Mouse (Mus musculus) limb, embryonic 11.5 days (tissue): ENCODE results near the gene Hoxb5. TPM values are rescaled to one million over a fixed set of nuclear protein-coding genes. Genes with fewer than 3 reads are reported as not detected.
A peak's percentile ranks its signal among the peaks of the same experiment; 100 is the strongest.

ENCODE experiments used
- ATAC-seq: fragments of 200-750 bp; cut with Nextera tagmentation; 2 replicates; pipeline ENCODE4 v1.8.0; 2017; ENCODE audit warnings: low read depth; ENCODE audit not compliant: insufficient number of reproducible peaks, low FRiP score, low TSS enrichment
- DNase-seq: peaks from one replicate; pipeline ENCODE4 v3.0.0-alpha.2; 2015; ENCODE audit warnings: low spot score
- H3K27ac ChIP-seq: fragments of 300-500 bp; sonication (generic); replicated peaks from 2 replicates; pipeline ENCODE4 v1.5.1; 2014; ENCODE audit warnings: low read depth, mild to moderate bottlenecking, low read length
- H3K27me3 ChIP-seq: fragments of 300-500 bp; sonication (generic); 2 replicates; pipeline ENCODE4 v1.6.1; 2014; ENCODE audit warnings: mild to moderate bottlenecking, low read length, mixed read lengths; ENCODE audit not compliant: control insufficient read depth, insufficient read depth
- H3K36me3 ChIP-seq: fragments of 300-500 bp; sonication (generic); 2 replicates; pipeline ENCODE4 v1.6.1; 2014; ENCODE audit warnings: mild to moderate bottlenecking, low read length, moderate library complexity, mixed read lengths; ENCODE audit not compliant: control insufficient read depth, insufficient read depth
- H3K4me1 ChIP-seq: fragments of 300-500 bp; sonication (generic); 2 replicates; pipeline ENCODE4 v1.6.1; 2014; ENCODE audit warnings: low read length, mixed read lengths; ENCODE audit not compliant: control insufficient read depth, insufficient read depth
- H3K4me2 ChIP-seq: fragments of 300-500 bp; sonication (generic); 2 replicates; pipeline ENCODE4 v1.6.1; 2014; ENCODE audit warnings: low read depth, mild to moderate bottlenecking, moderate library complexity; ENCODE audit not compliant: severe bottlenecking
- H3K4me3 ChIP-seq: fragments of 300-500 bp; sonication (generic); 2 replicates; pipeline ENCODE4 v1.5.1; 2014; ENCODE audit warnings: low read depth, low read length
- H3K9ac ChIP-seq: fragments of 300-500 bp; sonication (generic); 2 replicates; pipeline ENCODE4 v1.6.1; 2014; ENCODE audit warnings: mild to moderate bottlenecking, low read length
- H3K9me3 ChIP-seq: fragments of 300-500 bp; sonication (generic); 2 replicates; pipeline ENCODE4 v1.6.1; 2016; ENCODE audit warnings: low read length; ENCODE audit not compliant: control insufficient read depth
- WGBS: fragments of 180-500 bp; shearing (Covaris S2); extraction: QIAGEN DNeasy Blood & Tissue Kit; methylation state at CpG from one replicate; pipeline ENCODE4 v1.1.7; 2014; 5-methylcytosine and 5-hydroxymethylcytosine counted together
- polyA plus RNA-seq: library from polyadenylated mRNA; unstranded; fragments of >200 nt; fragmentation: Nextera tagmentation; extraction: Ambion mirVana; gene quantifications from 2 replicates; pipeline ENCODE4 v1.2.1, GENCODE M21; 2014

Gene Hoxb5
- polyA plus RNA-seq, 1 experiment from 2014 or later, result 2.1 TPM

GRCm38 (mm10) chr11:96294245-96295091 is 8.7 kb upstream of the Hoxb5 start:
- Histone ChIP-seq H3K4me1 (peaks cover 16% of the 10 kb centered on the region), H3K9me3 (no peaks in the 10 kb centered on the region), H3K27ac (no peak overlapping the region), H3K9ac (no peak overlapping the region), H3K36me3 (no peaks in the 10 kb centered on the region), H3K4me2 (peak overlapping the region; percentile 43), H3K27me3 (peaks cover 89% of the 10 kb centered on the region), H3K4me3 (peak overlapping the region; percentile 19)
- 0 out of 2 replicates have a peak, but pooled peaks have one; percentile 31 for ATAC-seq
- WGBS, result under 1% methylated on average over 32 of the region's 32 CpGs
- peak; percentile 93 for DNase-seq

GRCm38 (mm10) chr11:96295092-96295835 is 7.9 kb upstream of the Hoxb5 start:
- Histone ChIP-seq H3K9ac (no peak overlapping the region), H3K27me3 (peaks cover 90% of the 10 kb centered on the region), H3K4me2 (peak overlapping the region; percentile 43), H3K4me1 (peaks cover 17% of the 10 kb centered on the region), H3K36me3 (no peaks in the 10 kb centered on the region), H3K4me3 (peak overlapping the region; percentile 19), H3K9me3 (no peaks in the 10 kb centered on the region), H3K27ac (no peak overlapping the region)
- ATAC-seq (no peak), DNase-seq (no peak)
- under 1% methylated on average over 30 of the region's 30 CpGs for WGBS

GRCm38 (mm10) chr11:96296997-96297396 is 6.1 kb upstream of the Hoxb5 start:
- no peaks in the 10 kb centered on the region for H3K36me3 ChIP-seq
- H3K27me3 ChIP-seq, result peaks cover 96% of the 10 kb centered on the region
- no peak overlapping the region for H3K4me3 ChIP-seq
- DNase-seq, result no peak
- H3K4me1 ChIP-seq, result peaks cover 26% of the 10 kb centered on the region
- H3K27ac ChIP-seq, result no peak overlapping the region
- H3K4me2 ChIP-seq, result no peak overlapping the region
- ATAC-seq, result no peak
- WGBS, result 0% methylated on average over 2 of the region's 2 CpGs
- H3K9ac ChIP-seq, result no peak overlapping the region
- H3K9me3 ChIP-seq, result no peaks in the 10 kb centered on the region

GRCm38 (mm10) chr11:96297428-96297827 is 5.7 kb upstream of the Hoxb5 start:
- Histone ChIP-seq H3K27me3 (peaks cover 97% of the 10 kb centered on the region), H3K27ac (no peak overlapping the region), H3K4me1 (peaks cover 26% of the 10 kb centered on the region), H3K4me3 (no peak overlapping the region), H3K36me3 (no peaks in the 10 kb centered on the region), H3K9ac (no peak overlapping the region), H3K9me3 (no peaks in the 10 kb centered on the region), H3K4me2 (no peak overlapping the region; the same call in 1 of the 2 replicates)
- ATAC-seq (no peak), DNase-seq (no peak)
- WGBS, result 3% methylated on average over 3 of the region's 3 CpGs

- Histone ChIP-seq H3K9me3 (no peaks in the 10 kb centered on the region), H3K9ac (no peak overlapping the region), H3K4me3 (no peak overlapping the region), H3K4me1 (peaks cover 26% of the 10 kb centered on the region), H3K36me3 (no peaks in the 10 kb centered on the region), H3K27me3 (peaks cover 98% of the 10 kb centered on the region), H3K27ac (no peak overlapping the region), H3K4me2 (no peak overlapping the region; the same call in 1 of the 2 replicates)
- WGBS, result 6% methylated on average over 11 of the region's 11 CpGs
- no peak for ATAC-seq
- no peak for DNase-seq
These were observed 5.0 kb upstream of the Hoxb5 start for GRCm38 (mm10) chr11:96297968-96298635.

- WGBS, result under 1% methylated on average over 66 of the region's 66 CpGs
- peaks cover 99% of the 10 kb centered on the region for H3K27me3 ChIP-seq
- H3K9me3 ChIP-seq, result no peaks in the 10 kb centered on the region
- H3K9ac ChIP-seq, result peak overlapping the region; percentile 47
- H3K4me3 ChIP-seq, result peak overlapping the region; percentile 26
- peaks cover 30% of the 10 kb centered on the region for H3K4me1 ChIP-seq
- peak overlapping the region; percentile 56 for H3K4me2 ChIP-seq
- H3K27ac ChIP-seq, result no peak overlapping the region
- DNase-seq, result no peak
- ATAC-seq, result no peak
- H3K36me3 ChIP-seq, result no peaks in the 10 kb centered on the region
These were observed 4.1 kb upstream of the Hoxb5 start for GRCm38 (mm10) chr11:96298895-96299667.

- Histone ChIP-seq H3K27me3 (peaks cover 99% of the 10 kb centered on the region), H3K4me1 (peaks cover 27% of the 10 kb centered on the region), H3K36me3 (no peaks in the 10 kb centered on the region), H3K27ac (no peak overlapping the region), H3K4me2 (peak overlapping the region; percentile 56), H3K9me3 (no peaks in the 10 kb centered on the region), H3K9ac (no peak overlapping the region), H3K4me3 (peak overlapping the region; percentile 26; the same call in 1 of the 2 replicates)
- 1% methylated on average over 9 of the region's 9 CpGs for WGBS
- DNase-seq (no peak), ATAC-seq (no peak)
These were observed 3.4 kb upstream of the Hoxb5 start for GRCm38 (mm10) chr11:96299781-96300180.
